Mouse (Mus musculus): ENCODE results near the gene Zbed3. TPM values are rescaled to one million over a fixed set of nuclear protein-coding genes. Genes with fewer than 3 reads are reported as not detected.

The Zbed3 gene
- polyA plus RNA-seq, 1 experiment from 2014 or later: 53.3 TPM

Other genes with a start within 250 kb of the Zbed3 start
- gene Pde8b, start 73.3 kb upstream of the Zbed3 start, polyA plus RNA-seq (2016; fragmentation: Nextera tagmentation; extraction: Ambion mirVana): 5.3 and 5.4 TPM in 2 replicates
- 50.5 and 54.0 TPM in 2 replicates for gene Aggf1, start 51.7 kb downstream of the Zbed3 start, polyA plus RNA-seq (2016; fragmentation: Nextera tagmentation; extraction: Ambion mirVana)
- gene Crhbp, start 121.3 kb downstream of the Zbed3 start, polyA plus RNA-seq (2016; fragmentation: Nextera tagmentation; extraction: Ambion mirVana): 2.9 and 4.4 TPM in 2 replicates
- not detected in 2 replicates for gene S100z, start 155.1 kb downstream of the Zbed3 start, polyA plus RNA-seq (2016; fragmentation: Nextera tagmentation; extraction: Ambion mirVana)
- gene F2rl1, start 201.6 kb downstream of the Zbed3 start, polyA plus RNA-seq (2016; fragmentation: Nextera tagmentation; extraction: Ambion mirVana): 0.11 TPM in 1 of 2 replicates, not detected in the other